Mouse (Mus musculus) natural killer cell, adult 2 months (primary cell): ENCODE data around the gene Vma21-ps.
"Not testable (repeated sequence)": the region's sequence is repeated elsewhere in the genome, so short reads cannot be mapped to it uniquely, and the experiment has no call there.

Source experiments
- DNase-seq, 2 experiments: peaks; one replicate each; pipeline ENCODE4 v3.0.0; 2022; ENCODE audit warnings: low spot score in 2 of 2

Gene Vma21-ps

GRCm38 (mm10) chr4:52497144-52497543 is at the start of gene Vma21-ps:
Vma21-ps (minus strand) TSS chr4:52497244.
- DNase-seq = not testable (repeated sequence)

DNA sequence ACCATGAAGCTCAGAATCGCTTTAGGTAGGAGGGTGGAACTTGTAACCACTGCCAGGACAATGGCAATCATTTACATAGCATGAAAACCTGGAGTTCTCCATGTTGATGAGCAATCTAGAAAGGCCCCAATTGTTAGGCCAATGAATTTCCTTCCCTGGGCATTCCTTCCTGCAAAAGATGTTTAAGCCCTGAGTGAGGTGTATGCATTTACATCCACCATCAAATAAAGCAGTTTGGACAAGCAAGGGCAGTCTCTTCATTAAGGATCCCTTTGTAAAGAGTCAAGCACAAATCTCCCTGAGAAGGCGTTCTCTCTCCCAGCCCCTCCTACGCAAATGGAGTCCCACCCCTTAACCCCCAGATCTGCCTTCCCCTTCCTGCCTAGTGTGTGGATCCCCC is 46.0 kb upstream of the Vma21-ps start:
- no peak for DNase-seq

- DNase-seq = no peak
Measured at GRCm38 (mm10) chr4:52530636-52531035, 33.6 kb upstream of the Vma21-ps start.

DNA sequence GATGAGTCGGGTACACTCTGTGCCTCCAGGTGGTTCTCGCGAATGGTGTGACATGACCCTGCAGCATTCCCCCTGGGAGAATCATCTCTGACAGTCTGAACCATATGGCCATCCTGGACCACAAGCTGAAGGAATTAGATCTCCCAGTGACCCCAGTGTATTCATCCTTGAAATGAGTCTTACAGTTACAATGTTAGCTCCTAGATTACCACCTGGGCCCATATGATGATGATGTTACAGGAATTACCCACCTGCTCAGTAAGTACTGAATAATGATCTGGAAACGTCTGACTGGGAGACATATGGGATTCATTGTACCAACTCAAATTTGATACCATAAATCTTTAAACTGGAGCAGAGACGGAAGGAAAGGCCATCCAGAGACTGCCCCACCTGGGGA is 29.4 kb upstream of the Vma21-ps start:
- no peak for DNase-seq

DNA sequence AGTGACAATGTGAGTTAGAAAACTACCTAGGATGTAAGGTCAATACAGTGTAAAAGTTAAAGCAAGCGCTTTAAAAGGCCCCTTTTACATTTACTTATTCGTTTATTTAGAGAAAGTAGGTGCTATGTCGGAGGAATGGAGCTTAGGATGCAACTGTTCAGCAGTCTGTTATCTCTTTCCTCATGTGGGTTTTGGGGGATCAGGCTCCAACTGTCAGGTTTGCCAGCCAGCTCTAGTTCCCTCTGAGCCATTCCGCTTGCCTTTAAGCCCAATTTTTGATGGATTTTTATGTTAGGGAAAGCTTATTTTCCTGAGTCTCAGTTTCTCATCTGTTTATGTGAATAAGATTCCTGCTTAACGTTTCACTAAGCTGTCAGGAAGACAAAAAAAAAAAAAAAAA is 22.3 kb upstream of the Vma21-ps start:
- DNase-seq = no peak

DNA sequence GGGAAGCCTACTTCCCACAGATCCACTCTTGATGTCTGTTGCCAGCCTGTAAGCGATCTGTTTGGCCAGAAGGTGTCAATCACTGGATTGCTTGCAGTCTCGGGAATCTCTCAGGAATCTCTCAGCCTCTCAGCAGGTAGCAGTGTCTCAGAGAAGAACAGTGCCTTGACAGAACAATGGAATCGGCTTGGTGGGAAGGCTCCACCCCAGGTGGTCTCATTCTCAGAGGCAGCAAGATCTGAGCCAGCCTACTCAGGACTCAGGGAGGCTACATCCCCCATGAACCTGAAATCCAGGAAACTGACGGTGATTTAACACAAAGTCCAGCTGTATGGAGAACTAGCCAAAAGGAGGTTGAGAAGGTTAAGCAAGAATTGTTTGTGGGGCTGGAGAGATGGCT is 20.5 kb upstream of the Vma21-ps start:
- DNase-seq = no peak

GRCm38 (mm10) chr4:52487486-52487885 is 9.6 kb downstream of the Vma21-ps start:
- DNase-seq = no peak

DNA sequence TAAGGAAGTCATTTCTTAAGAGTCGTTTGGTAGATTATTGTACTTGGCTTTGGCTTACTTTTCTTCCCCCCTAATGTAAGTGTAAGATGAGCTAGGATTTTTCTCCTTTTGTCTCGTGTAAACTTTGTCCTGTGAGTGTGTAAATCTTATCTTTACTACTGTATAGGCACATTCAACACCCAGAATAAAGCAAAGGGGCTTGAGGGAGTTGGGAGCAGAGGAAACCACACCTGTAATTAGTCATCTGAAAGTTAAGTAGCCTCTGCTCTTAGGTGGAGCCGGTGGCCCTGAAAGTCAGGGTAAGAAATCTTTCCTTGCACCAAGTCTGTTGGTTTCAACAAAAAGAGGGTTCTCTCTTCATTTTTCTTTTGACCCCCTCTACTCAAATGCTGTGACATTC is 23.6 kb downstream of the Vma21-ps start:
- DNase-seq = no peak

- no peak for DNase-seq
Measured at GRCm38 (mm10) chr4:52461321-52461720, 35.7 kb downstream of the Vma21-ps start.

DNA sequence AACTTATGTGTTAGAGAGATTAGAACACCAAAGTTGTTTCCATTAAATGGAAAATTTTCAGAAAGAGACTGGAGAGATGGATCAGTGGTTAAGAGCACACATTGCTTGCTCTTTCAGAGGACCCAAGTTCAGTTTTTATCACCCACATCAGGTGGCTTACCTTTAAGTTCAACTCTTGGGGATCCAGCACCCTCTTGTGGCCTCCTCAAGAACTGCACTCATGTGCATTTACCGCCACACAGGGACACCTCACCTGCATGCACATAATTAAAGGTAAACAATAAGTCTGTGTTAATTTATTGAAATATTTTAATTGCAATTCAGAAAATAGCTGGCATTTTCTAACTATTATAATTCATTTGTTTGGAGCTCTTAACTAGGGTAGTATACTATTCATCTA is 37.3 kb downstream of the Vma21-ps start:
- no peak for DNase-seq
